Mouse (Mus musculus) common myeloid progenitor, adult 5-6 weeks (primary cell): Measurements from ENCODE around the gene Robo4. TPM values are rescaled to one million over a fixed set of nuclear protein-coding genes. Genes with fewer than 3 reads are reported as not detected.

ENCODE experiments used
- ATAC-seq: replicated peaks from 2 replicates; pipeline ENCODE4 v1.8.0; 2016; ENCODE audit warnings: low read depth, mild to moderate bottlenecking, moderate TSS enrichment, inconsistent platforms; ENCODE audit not compliant: poor library complexity, severe bottlenecking
- total RNA-seq: library from RNA; stranded (forward); fragments of 200-1000, 187-1606 nt; gene quantifications from 2 replicates; pipeline ENCODE4 v1.2.3, GENCODE M21; 2017

Gene Robo4
- 1.3 and 1.4 TPM in 2 replicates for total RNA-seq

- peak; percentile 78 for ATAC-seq
Observed at GRCm38 (mm10) chr9:37401802-37402201, at the start of gene Robo4. Gene Robo4 (plus strand): TSS chr9:37401897.

GRCm38 (mm10) chr9:37354485-37354884 is 47.2 kb upstream of the Robo4 start:
- no peak for ATAC-seq

GRCm38 (mm10) chr9:37358713-37359330 is 42.9 kb upstream of the Robo4 start:
- no peak for ATAC-seq

GRCm38 (mm10) chr9:37359331-37360220 is 42.1 kb upstream of the Robo4 start:
- no peak for ATAC-seq

- no peak for ATAC-seq
Observed at GRCm38 (mm10) chr9:37362084-37362483, 39.6 kb upstream of the Robo4 start.

- no peak for ATAC-seq
Observed at GRCm38 (mm10) chr9:37362881-37363280, 38.8 kb upstream of the Robo4 start.

GRCm38 (mm10) chr9:37363551-37363950 is 38.1 kb upstream of the Robo4 start:
- no peak for ATAC-seq

- no peak for ATAC-seq
Observed at GRCm38 (mm10) chr9:37364392-37364791, 37.3 kb upstream of the Robo4 start.

GRCm38 (mm10) chr9:37365706-37366105 is 36.0 kb upstream of the Robo4 start:
- ATAC-seq: no peak

GRCm38 (mm10) chr9:37367301-37368080 is 34.2 kb upstream of the Robo4 start, which contains the start of gene Hepacam:
Gene Hepacam (plus strand): TSS chr9:37367351.
- no peak for ATAC-seq

GRCm38 (mm10) chr9:37368081-37368830 is 33.4 kb upstream of the Robo4 start:
- ATAC-seq: no peak

- no peak for ATAC-seq
Observed at GRCm38 (mm10) chr9:37368860-37369259, 32.8 kb upstream of the Robo4 start.

- ATAC-seq: no peak
Observed at GRCm38 (mm10) chr9:37371232-37371801, 30.4 kb upstream of the Robo4 start.

GRCm38 (mm10) chr9:37375718-37376117 is 26.0 kb upstream of the Robo4 start:
- 0 out of 2 replicates have a peak, but pooled peaks have one; percentile 22 for ATAC-seq

GRCm38 (mm10) chr9:37383161-37383560 is 18.5 kb upstream of the Robo4 start:
- no peak for ATAC-seq

GRCm38 (mm10) chr9:37384284-37385182 is 17.2 kb upstream of the Robo4 start:
- peak; percentile 75 for ATAC-seq

GRCm38 (mm10) chr9:37390891-37391290 is 10.8 kb upstream of the Robo4 start:
- ATAC-seq: no peak

- ATAC-seq: no peak
Observed at GRCm38 (mm10) chr9:37392071-37392470, 9.6 kb upstream of the Robo4 start.
